Mouse (Mus musculus) midbrain, embryonic 16.5 days (tissue): ENCODE data around the gene Il16. TPM values are rescaled to one million over a fixed set of nuclear protein-coding genes. Genes with fewer than 3 reads are reported as not detected.

Experiments
- ATAC-seq: fragments of 200-750 bp; cut with Nextera tagmentation; 2 replicates; pipeline ENCODE4 v1.8.0; 2017; ENCODE audit warnings: moderate TSS enrichment
- H3K27ac ChIP-seq: fragments of 300-500 bp; sonication (generic); 2 replicates; pipeline ENCODE4 v1.5.1; 2014; ENCODE audit warnings: mild to moderate bottlenecking, low read length, mixed read lengths
- H3K27me3 ChIP-seq: fragments of 300-500 bp; sonication (generic); 2 replicates; pipeline ENCODE4 v1.6.1; 2014; ENCODE audit warnings: low read depth, low read length, mixed read lengths; ENCODE audit not compliant: control insufficient read depth, insufficient read depth
- H3K36me3 ChIP-seq: fragments of 300-500 bp; sonication (generic); 2 replicates; pipeline ENCODE4 v1.6.1; 2014; ENCODE audit warnings: mild to moderate bottlenecking, low read length, moderate library complexity, mixed read lengths; ENCODE audit not compliant: control insufficient read depth, insufficient read depth
- H3K4me1 ChIP-seq: fragments of 300-500 bp; sonication (generic); 2 replicates; pipeline ENCODE4 v1.6.1; 2014; ENCODE audit warnings: mild to moderate bottlenecking, low read length, mixed read lengths; ENCODE audit not compliant: control insufficient read depth, insufficient read depth
- H3K4me2 ChIP-seq: fragments of 300-500 bp; sonication (generic); 2 replicates; pipeline ENCODE4 v1.6.1; 2014; ENCODE audit warnings: mild to moderate bottlenecking, low read length, mixed read lengths
- H3K4me3 ChIP-seq: fragments of 300-500 bp; sonication (generic); 2 replicates; pipeline ENCODE4 v1.5.1; 2014; ENCODE audit warnings: low read depth, mild to moderate bottlenecking, low read length, moderate library complexity, mixed read lengths
- H3K9ac ChIP-seq: fragments of 300-500 bp; sonication (generic); 2 replicates; pipeline ENCODE4 v1.6.1; 2014; ENCODE audit warnings: low read depth, low read length, mixed read lengths
- H3K9me3 ChIP-seq: fragments of 300-500 bp; sonication (generic); replicated peaks from 2 replicates; pipeline ENCODE4 v1.6.1; 2014; ENCODE audit warnings: mild to moderate bottlenecking, low read length, mixed read lengths; ENCODE audit not compliant: control insufficient read depth, poor library complexity, severe bottlenecking
- WGBS: fragments of 180-500 bp; shearing (Covaris S2); extraction: QIAGEN DNeasy Blood & Tissue Kit; methylation state at CpG from one replicate; pipeline ENCODE4 v1.1.7; 2014; 5-methylcytosine and 5-hydroxymethylcytosine counted together
- polyA plus RNA-seq: library from polyadenylated mRNA; unstranded; fragments of >200 nt; fragmentation: Nextera tagmentation; extraction: Ambion mirVana; gene quantifications from 2 replicates; pipeline ENCODE4 v1.2.1, GENCODE M21; 2015

Gene Il16
- 0.84 and 0.96 TPM in 2 replicates for polyA plus RNA-seq

GRCm38 (mm10) chr7:83745413-83746106, at the start of gene Il16:
Gene Il16, minus strand, starts transcription at chr7:83745726.
- H3K9ac ChIP-seq: no peak within 1 kb of the TSS
- 41% methylated on average over 20 of the region's 20 CpGs for WGBS
- no peaks in the 10 kb centered on the region for H3K36me3 ChIP-seq
- H3K4me2 ChIP-seq: peak within 1 kb of the TSS; percentile 29; the same call in 1 of the 2 replicates
- no peaks in the 10 kb centered on the region for H3K9me3 ChIP-seq
- ATAC-seq: no peak
- H3K27ac ChIP-seq: no peak within 1 kb of the TSS
- no peak within 1 kb of the TSS for H3K4me3 ChIP-seq
- H3K27me3 ChIP-seq: no peaks in the 10 kb centered on the region
- H3K4me1 ChIP-seq: peaks cover 6% of the 10 kb centered on the region; the same call in 1 of the 2 replicates

GRCm38 (mm10) chr7:83794705-83795104, 49.2 kb upstream of the Il16 start, which contains the start of gene Cfap161:
Gene Cfap161, minus strand, starts transcription at chr7:83794880.
- WGBS: 4% methylated on average over 14 of the region's 14 CpGs
- ATAC-seq: peak; percentile 95
- no peak within 1 kb of the TSS for H3K27ac ChIP-seq
- no peaks in the 10 kb centered on the region for H3K36me3 ChIP-seq
- no peaks in the 10 kb centered on the region for H3K9me3 ChIP-seq
- H3K4me1 ChIP-seq: peaks cover 6% of the 10 kb centered on the region; the same call in 1 of the 2 replicates
- H3K4me3 ChIP-seq: peak within 1 kb of the TSS; percentile 16; the same call in 1 of the 2 replicates
- H3K4me2 ChIP-seq: peak within 1 kb of the TSS; percentile 51
- H3K9ac ChIP-seq: peak within 1 kb of the TSS; percentile 28; the same call in 1 of the 2 replicates
- H3K27me3 ChIP-seq: no peaks in the 10 kb centered on the region

- peak overlapping the region; percentile 28; the same call in 1 of the 2 replicates for H3K9ac ChIP-seq
- no peaks in the 10 kb centered on the region for H3K9me3 ChIP-seq
- WGBS: 43% methylated on average over 11 of the region's 11 CpGs
- no peak overlapping the region for H3K27ac ChIP-seq
- H3K36me3 ChIP-seq: no peaks in the 10 kb centered on the region
- peak overlapping the region; percentile 51 for H3K4me2 ChIP-seq
- H3K27me3 ChIP-seq: no peaks in the 10 kb centered on the region
- H3K4me3 ChIP-seq: peak overlapping the region; percentile 16; the same call in 1 of the 2 replicates
- H3K4me1 ChIP-seq: peaks cover 6% of the 10 kb centered on the region; the same call in 1 of the 2 replicates
- ATAC-seq: peak; percentile 57; the same call in 1 of the 2 replicates
Measured at GRCm38 (mm10) chr7:83794006-83794683, 48.6 kb upstream of the Il16 start.

GRCm38 (mm10) chr7:83780881-83781280, 35.4 kb upstream of the Il16 start:
- no peaks in the 10 kb centered on the region for H3K4me1 ChIP-seq
- H3K9ac ChIP-seq: no peak overlapping the region
- no peak overlapping the region for H3K4me2 ChIP-seq
- no peak overlapping the region for H3K4me3 ChIP-seq
- WGBS: 84% methylated on average over 4 of the region's 4 CpGs
- no peak overlapping the region for H3K27ac ChIP-seq
- ATAC-seq: no peak
- no peaks in the 10 kb centered on the region for H3K27me3 ChIP-seq
- H3K9me3 ChIP-seq: no peaks in the 10 kb centered on the region
- no peaks in the 10 kb centered on the region for H3K36me3 ChIP-seq

GRCm38 (mm10) chr7:83780026-83780425, 34.5 kb upstream of the Il16 start:
- Histone ChIP-seq H3K9me3 (no peaks in the 10 kb centered on the region), H3K4me3 (no peak overlapping the region), H3K36me3 (no peaks in the 10 kb centered on the region), H3K27me3 (no peaks in the 10 kb centered on the region), H3K4me1 (no peaks in the 10 kb centered on the region), H3K9ac (no peak overlapping the region), H3K27ac (no peak overlapping the region), H3K4me2 (no peak overlapping the region)
- 73% methylated on average over 4 of the region's 4 CpGs for WGBS
- no peak for ATAC-seq

GRCm38 (mm10) chr7:83779028-83779427, 33.5 kb upstream of the Il16 start:
- no peak overlapping the region for H3K9ac ChIP-seq
- no peak for ATAC-seq
- no peak overlapping the region for H3K4me3 ChIP-seq
- H3K36me3 ChIP-seq: no peaks in the 10 kb centered on the region
- H3K4me2 ChIP-seq: no peak overlapping the region
- 70% methylated on average over 2 of the region's 2 CpGs for WGBS
- H3K9me3 ChIP-seq: no peaks in the 10 kb centered on the region
- H3K27me3 ChIP-seq: no peaks in the 10 kb centered on the region
- H3K4me1 ChIP-seq: no peaks in the 10 kb centered on the region
- no peak overlapping the region for H3K27ac ChIP-seq

- no peaks in the 10 kb centered on the region for H3K27me3 ChIP-seq
- H3K27ac ChIP-seq: no peak overlapping the region
- no peak for ATAC-seq
- no peak overlapping the region for H3K4me2 ChIP-seq
- no peaks in the 10 kb centered on the region for H3K9me3 ChIP-seq
- no peaks in the 10 kb centered on the region for H3K36me3 ChIP-seq
- H3K4me3 ChIP-seq: no peak overlapping the region
- 80% methylated on average over 2 of the region's 2 CpGs for WGBS
- no peaks in the 10 kb centered on the region for H3K4me1 ChIP-seq
- H3K9ac ChIP-seq: no peak overlapping the region
Measured at GRCm38 (mm10) chr7:83778516-83778915, 33.0 kb upstream of the Il16 start.

- Histone ChIP-seq H3K36me3 (no peaks in the 10 kb centered on the region), H3K4me1 (no peaks in the 10 kb centered on the region), H3K4me3 (no peak overlapping the region), H3K4me2 (no peak overlapping the region), H3K27ac (no peak overlapping the region), H3K27me3 (no peaks in the 10 kb centered on the region), H3K9ac (no peak overlapping the region), H3K9me3 (no peaks in the 10 kb centered on the region)
- ATAC-seq: no peak
- WGBS: 33% methylated on average over 5 of the region's 5 CpGs
Measured at GRCm38 (mm10) chr7:83774721-83775120, 29.2 kb upstream of the Il16 start.

- Histone ChIP-seq H3K36me3 (no peaks in the 10 kb centered on the region), H3K9me3 (no peaks in the 10 kb centered on the region), H3K4me1 (no peaks in the 10 kb centered on the region), H3K27me3 (no peaks in the 10 kb centered on the region), H3K9ac (no peak overlapping the region), H3K4me3 (no peak overlapping the region), H3K4me2 (no peak overlapping the region), H3K27ac (no peak overlapping the region)
- ATAC-seq: no peak
- 65% methylated on average over 3 of the region's 3 CpGs for WGBS
Measured at GRCm38 (mm10) chr7:83763674-83764073, 18.1 kb upstream of the Il16 start.
